Comparison of ENCODE assay signal across 11 mouse cellular contexts in the genomic region with DNA sequence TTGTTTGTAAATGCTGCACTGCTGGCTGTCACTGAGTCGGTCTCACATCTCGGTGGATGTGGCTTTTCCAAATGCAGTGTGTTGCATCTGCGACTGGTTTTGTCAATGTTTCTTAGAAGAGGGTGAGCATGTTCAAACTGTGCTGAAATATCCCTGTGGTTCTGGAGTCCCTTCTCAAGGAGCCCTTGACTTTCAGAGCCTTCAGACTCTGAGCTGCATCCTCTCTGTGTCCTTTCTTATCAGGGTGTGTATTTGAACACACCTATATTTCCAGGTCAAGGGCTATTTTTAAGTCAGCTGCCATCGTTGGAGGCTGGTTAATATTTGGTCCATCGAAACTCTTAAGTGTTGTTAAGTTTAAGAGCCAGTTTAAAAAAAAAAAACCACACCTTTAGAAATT. TPM values are rescaled to one million over a fixed set of nuclear protein-coding genes. Genes with fewer than 3 reads are reported as not detected.
DNase-seq lines count a peak whose midpoint lies in the region; ATAC-seq and TF ChIP-seq lines count a peak whose summit lies in the region.
"Had no signal": no experiment of that assay in that cellular context is flagged by ENCODE, and none has a peak within 500 bp of the region (broad histone marks: within the 10 kb centered on the region; RNA-seq: fewer than 3 reads in every experiment).

No protein-coding gene starts in this region.

- no peaks in the 10 kb centered on the region for H3K9me3 ChIP-seq in kidney, postnatal 0 days (replicated peaks; ENCODE audit: low read length)
- no peaks in the 10 kb centered on the region for H3K9me3 ChIP-seq in neural tube, embryonic 15.5 days (replicated peaks)
- no peaks in the 10 kb centered on the region for H3K9me3 ChIP-seq in intestine, postnatal 0 days (ENCODE audit: control insufficient read depth)

- H3K9ac ChIP-seq in kidney, postnatal 0 days (ENCODE audit: low read depth, low read length), result no peak overlapping the region
- no peak overlapping the region for H3K9ac ChIP-seq in neural tube, embryonic 15.5 days (replicated peaks)
- no peak overlapping the region for H3K9ac ChIP-seq in intestine, postnatal 0 days (ENCODE audit: low read depth, low read length)

- DNase-seq in kidney, postnatal 0 days (ENCODE audit: low spot score), result no peak
- no peak for DNase-seq in kidney, postnatal 25 days
- no peak for DNase-seq in neural tube, embryonic 10.5 days (ENCODE audit: extremely low spot score, low spot score)
- no peak for DNase-seq in cerebellum, adult 18-20 months
- DNase-seq in thymus, postnatal 36 days, result no peak
- DNase-seq: cerebellum, postnatal 36 days; thymus, postnatal 4 days had no signal

- H3K27ac ChIP-seq in kidney, postnatal 0 days, result no peak overlapping the region
- H3K27ac ChIP-seq in neural tube, embryonic 15.5 days (replicated peaks), result no peak overlapping the region
- H3K27ac ChIP-seq in intestine, postnatal 0 days (ENCODE audit: low read depth, low read length), result 0 out of 2 replicates have a peak overlapping the region, but pooled peaks have one; percentile 88

- no peaks in the 10 kb centered on the region for H3K4me1 ChIP-seq in kidney, postnatal 0 days (replicated peaks; ENCODE audit: insufficient read depth, low read length)
- peaks cover 19% of the 10 kb centered on the region for H3K4me1 ChIP-seq in neural tube, embryonic 15.5 days
- peaks cover 2% of the 10 kb centered on the region; the same call in 1 of the 2 replicates for H3K4me1 ChIP-seq in intestine, postnatal 0 days (replicated peaks; ENCODE audit: control insufficient read depth, insufficient read depth, low read length)

- TF ChIP-seq CTCF in kidney, postnatal 0 days (IDR thresholded peaks at IDR 0.05; ENCODE audit: low read depth), result no peak
- TF ChIP-seq CTCF in intestine, postnatal 0 days (IDR thresholded peaks at IDR 0.05; ENCODE audit: low read depth), result no peak

- H3K4me3 ChIP-seq in kidney, postnatal 0 days (replicated peaks; ENCODE audit: low read depth, low read length), result no peak overlapping the region
- no peak overlapping the region for H3K4me3 ChIP-seq in neural tube, embryonic 15.5 days (replicated peaks)
- peak overlapping the region; percentile 86 for H3K4me3 ChIP-seq in intestine, postnatal 0 days (ENCODE audit: low read depth, low read length)
- H3K4me3 ChIP-seq: myocyte had no signal

- 64% methylated on average over 5 of the region's 5 CpGs for WGBS in kidney, postnatal 0 days
- WGBS in neural tube, embryonic 15.5 days, result 68% methylated on average over 5 of the region's 5 CpGs
- WGBS in intestine, postnatal 0 days, result 34% methylated on average over 5 of the region's 5 CpGs

- no peak for ATAC-seq in kidney, postnatal 0 days (replicated peaks; ENCODE audit: low FRiP score, low read depth)
- ATAC-seq in neural tube, embryonic 15.5 days (ENCODE audit: low FRiP score), result no peak
- no peak for ATAC-seq in intestine, postnatal 0 days
- ATAC-seq: CD4-positive, CD25-positive, alpha-beta regulatory T cell, adult 4 months had no signal

- no peaks in the 10 kb centered on the region for H3K27me3 ChIP-seq in kidney, postnatal 0 days (ENCODE audit: insufficient read depth, low read length)
- peaks cover 62% of the 10 kb centered on the region for H3K27me3 ChIP-seq in neural tube, embryonic 15.5 days (replicated peaks)
- H3K27me3 ChIP-seq in intestine, postnatal 0 days (replicated peaks; ENCODE audit: control insufficient read depth, insufficient read depth, low read length), result no peaks in the 10 kb centered on the region

- H3K36me3 ChIP-seq in kidney, postnatal 0 days (ENCODE audit: insufficient read depth, low read length), result no peaks in the 10 kb centered on the region
- no peaks in the 10 kb centered on the region for H3K36me3 ChIP-seq in neural tube, embryonic 15.5 days
- no peaks in the 10 kb centered on the region for H3K36me3 ChIP-seq in intestine, postnatal 0 days (ENCODE audit: control insufficient read depth, insufficient read depth)

- peak overlapping the region; percentile 100 for H3K4me2 ChIP-seq in kidney, postnatal 0 days (ENCODE audit: low read length)
- H3K4me2 ChIP-seq in neural tube, embryonic 15.5 days, result peak overlapping the region; percentile 96; the same call in 1 of the 2 replicates
- peak overlapping the region; percentile 99 for H3K4me2 ChIP-seq in intestine, postnatal 0 days (replicated peaks; ENCODE audit: low read depth)

RNA-seq across cellular contexts. Expression of gene Cds1, which starts 2.2 kb away (rescaled TPM):
- polyA plus RNA-seq in kidney, postnatal 0 days (2015; fragmentation: Nextera tagmentation; extraction: Ambion mirVana), result 21.7 and 25.7 TPM in 2 replicates
- polyA plus RNA-seq in neural tube, embryonic 15.5 days (2015; fragmentation: Nextera tagmentation; extraction: Ambion mirVana), result 6.6 and 12.8 TPM in 2 replicates
- polyA plus RNA-seq in intestine, postnatal 0 days (2015; fragmentation: Nextera tagmentation; extraction: Ambion mirVana), result 31.9 and 32.2 TPM in 2 replicates
- polyA plus RNA-seq: CD4-positive, CD25-positive, alpha-beta regulatory T cell, adult 4 months; myocyte had no signal
